Mouse (Mus musculus) stomach, postnatal 0 days (tissue): ENCODE measurements at regions not wholly inside any gene's neighbourhood (a gene's known extent, or its start where the extent isn't known, plus 50 kb on each side); places are given as distances from the start of the nearest gene placed in this dataset.

ENCODE experiments used
- ATAC-seq: fragments of 200-750 bp; cut with Nextera tagmentation; 2 replicates; pipeline ENCODE4 v1.8.0; 2017; ENCODE audit not compliant: low FRiP score, low TSS enrichment
- DNase-seq: peaks from one replicate; pipeline ENCODE4 v3.0.0-alpha.2; 2016; ENCODE audit warnings: low spot score
- H3K27ac ChIP-seq: fragments of 300-500 bp; sonication (generic); replicated peaks from 2 replicates; pipeline ENCODE4 v1.5.1; 2014; ENCODE audit warnings: mild to moderate bottlenecking, control low read depth
- H3K27me3 ChIP-seq: fragments of 300-500 bp; sonication (generic); 2 replicates; pipeline ENCODE4 v1.6.1; 2014; ENCODE audit warnings: low read length; ENCODE audit not compliant: control insufficient read depth, insufficient read depth
- H3K36me3 ChIP-seq: fragments of 300-500 bp; sonication (generic); 2 replicates; pipeline ENCODE4 v1.6.1; 2014; ENCODE audit warnings: low read length, mixed read lengths; ENCODE audit not compliant: control insufficient read depth, insufficient read depth
- H3K4me1 ChIP-seq: fragments of 300-500 bp; sonication (generic); replicated peaks from 2 replicates; pipeline ENCODE4 v1.6.1; 2014; ENCODE audit warnings: antibody characterized with exemption; ENCODE audit not compliant: control insufficient read depth, insufficient read depth
- H3K4me2 ChIP-seq: fragments of 300-500 bp; sonication (generic); replicated peaks from 2 replicates; pipeline ENCODE4 v1.6.1; 2014; ENCODE audit warnings: low read depth, mild to moderate bottlenecking, control low read depth, moderate library complexity
- H3K4me3 ChIP-seq: fragments of 300-500 bp; sonication (generic); 2 replicates; pipeline ENCODE4 v1.5.1; 2014; ENCODE audit warnings: low read depth, low read length, control low read depth
- H3K9ac ChIP-seq: fragments of 300-500 bp; sonication (generic); 2 replicates; pipeline ENCODE4 v1.6.1; 2014; ENCODE audit warnings: mild to moderate bottlenecking, low read length, control low read depth, mixed read lengths
- H3K9me3 ChIP-seq: fragments of 300-500 bp; sonication (generic); 2 replicates; pipeline ENCODE4 v1.6.1; 2016; ENCODE audit warnings: low read length; ENCODE audit not compliant: control insufficient read depth
- CTCF ChIP-seq: IDR thresholded peaks from 2 replicates; pipeline ENCODE4 v1.5.1; 2016; ENCODE audit warnings: antibody characterized with exemption, low read depth, mild to moderate bottlenecking, moderate library complexity
- EP300 ChIP-seq: optimal IDR thresholded peaks from 2 replicates; pipeline ENCODE3; 2016; ENCODE audit warnings: antibody characterized with exemption
- WGBS: fragments of 180-500 bp; shearing (Covaris S2); extraction: QIAGEN DNeasy Blood & Tissue Kit; methylation state at CpG from one replicate; pipeline ENCODE4 v1.1.7; 2014; 5-methylcytosine and 5-hydroxymethylcytosine counted together

- Histone ChIP-seq H3K36me3 (no peaks in the 10 kb centered on the region), H3K27ac (no peak overlapping the region), H3K4me1 (no peaks in the 10 kb centered on the region), H3K4me3 (no peak overlapping the region), H3K4me2 (no peak overlapping the region), H3K9me3 (no peaks in the 10 kb centered on the region), H3K9ac (no peak overlapping the region), H3K27me3 (no peaks in the 10 kb centered on the region)
- ATAC-seq (no peak), DNase-seq (no peak)
- TF ChIP-seq CTCF (no peak), EP300 (no peak)
- 55% methylated on average over 15 of the region's 15 CpGs for WGBS
Measured at GRCm38 (mm10) chr1:152287566-152288490, 98.7 kb downstream of the Tsen15 start.

GRCm38 (mm10) chr1:152286677-152287076, 99.8 kb downstream of the Tsen15 start:
- Histone ChIP-seq H3K4me2 (no peak overlapping the region), H3K36me3 (no peaks in the 10 kb centered on the region), H3K27ac (no peak overlapping the region), H3K9ac (no peak overlapping the region), H3K27me3 (no peaks in the 10 kb centered on the region), H3K4me1 (no peaks in the 10 kb centered on the region), H3K4me3 (no peak overlapping the region), H3K9me3 (no peaks in the 10 kb centered on the region)
- no peak for TF ChIP-seq EP300
- no peak for TF ChIP-seq CTCF
- ATAC-seq, result no peak
- 76% methylated on average over 8 of the region's 8 CpGs for WGBS
- DNase-seq, result no peak

- TF ChIP-seq CTCF (no peak), EP300 (no peak)
- Histone ChIP-seq H3K4me1 (no peaks in the 10 kb centered on the region), H3K4me3 (no peak overlapping the region), H3K9me3 (0 out of 2 replicates have a peak, but pooled peaks cover 2% of the 10 kb centered on the region), H3K27ac (no peak overlapping the region), H3K27me3 (no peaks in the 10 kb centered on the region), H3K36me3 (no peaks in the 10 kb centered on the region), H3K4me2 (no peak overlapping the region), H3K9ac (no peak overlapping the region)
- no peak for DNase-seq
- 90% methylated on average over 11 of the region's 11 CpGs for WGBS
- ATAC-seq, result no peak
Measured at GRCm38 (mm10) chr1:152282106-152282505, 104.4 kb downstream of the Tsen15 start.

GRCm38 (mm10) chr1:152281201-152281600, 105.3 kb downstream of the Tsen15 start:
- Histone ChIP-seq H3K36me3 (no peaks in the 10 kb centered on the region), H3K27ac (no peak overlapping the region), H3K4me3 (no peak overlapping the region), H3K27me3 (no peaks in the 10 kb centered on the region), H3K9me3 (0 out of 2 replicates have a peak, but pooled peaks cover 2% of the 10 kb centered on the region), H3K9ac (no peak overlapping the region), H3K4me2 (no peak overlapping the region), H3K4me1 (no peaks in the 10 kb centered on the region)
- 68% methylated on average over 8 of the region's 8 CpGs for whole genome bisulfite sequencing
- ATAC-seq (no peak), DNase-seq (no peak)
- TF ChIP-seq CTCF, result no peak

- H3K4me2 ChIP-seq, result no peak overlapping the region
- H3K4me1 ChIP-seq, result no peaks in the 10 kb centered on the region
- TF ChIP-seq CTCF (peak; percentile 65), EP300 (no peak)
- WGBS, result 33% methylated on average over 1 of the region's 1 CpGs
- ATAC-seq (no peak), DNase-seq (peak; percentile 24)
- no peaks in the 10 kb centered on the region for H3K27me3 ChIP-seq
- H3K4me3 ChIP-seq, result no peak overlapping the region
- no peak overlapping the region for H3K9ac ChIP-seq
- H3K36me3 ChIP-seq, result no peaks in the 10 kb centered on the region
- 0 out of 2 replicates have a peak, but pooled peaks cover 2% of the 10 kb centered on the region for H3K9me3 ChIP-seq
- H3K27ac ChIP-seq, result no peak overlapping the region
Measured at GRCm38 (mm10) chr1:152280014-152280413, 106.5 kb downstream of the Tsen15 start.

- WGBS, result 95% methylated on average over 24 of the region's 24 CpGs
- Histone ChIP-seq H3K36me3 (no peaks in the 10 kb centered on the region), H3K27ac (no peak overlapping the region), H3K9ac (no peak overlapping the region), H3K4me2 (no peak overlapping the region), H3K9me3 (0 out of 2 replicates have a peak, but pooled peaks cover 2% of the 10 kb centered on the region), H3K27me3 (no peaks in the 10 kb centered on the region), H3K4me3 (no peak overlapping the region), H3K4me1 (no peaks in the 10 kb centered on the region)
- no peak for ATAC-seq
- TF ChIP-seq CTCF, result no peak
- no peak for TF ChIP-seq EP300
- no peak for DNase-seq
Measured at GRCm38 (mm10) chr1:152275011-152275410, 111.5 kb downstream of the Tsen15 start.
